Mouse (Mus musculus): ENCODE results near the gene Phyhd1. TPM values are rescaled to one million over a fixed set of nuclear protein-coding genes. Genes with fewer than 3 reads are reported as not detected.

Gene Phyhd1
- total RNA-seq (2014; fragmentation: Nextera tagmentation): 24.6 and 27.5 TPM in 2 replicates
- total RNA-seq (2017): 0.66 and 0.93 TPM in 2 replicates
- polyA plus RNA-seq (2012): 1.4 and 1.8 TPM in 2 replicates

DNA sequence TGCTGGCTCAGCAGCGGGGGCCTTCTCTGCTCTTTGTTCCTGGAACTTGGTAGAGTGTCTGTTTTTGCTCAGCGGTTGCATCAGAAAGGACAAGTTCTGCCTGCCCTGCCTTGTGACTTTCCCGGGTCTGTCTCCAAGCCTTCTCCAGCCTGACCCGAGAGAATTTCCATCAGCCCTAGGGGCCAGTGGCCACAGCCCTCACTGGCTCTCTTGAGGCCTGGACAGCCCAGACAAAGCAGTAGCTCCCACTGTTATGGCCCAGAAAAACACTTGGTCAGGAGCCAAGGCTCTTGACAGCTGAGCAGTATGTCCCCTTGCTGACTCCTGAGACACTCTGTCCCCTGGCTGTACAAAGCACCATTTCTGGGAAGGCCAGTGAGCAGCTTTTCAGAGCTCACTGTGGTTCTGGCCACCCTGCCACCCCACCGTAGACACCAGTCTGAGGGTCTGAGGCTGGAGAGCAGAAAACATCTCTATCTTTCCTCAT lies at the start of gene Phyhd1:
Phyhd1 (plus strand) TSS at position 437 of the 487 bp plus-strand sequence.
- no peaks in the 10 kb centered on the region for H3K27me3 ChIP-seq (ENCODE audit: insufficient read depth, low read length)
- DNase-seq (ENCODE audit: low spot score) (peak; percentile 35), ATAC-seq (ENCODE audit: extremely low read depth, insufficient number of reproducible peaks, low FRiP score, poor library complexity, severe bottlenecking) (no peak)
- TF ChIP-seq GATA2 (IDR thresholded peaks at IDR 0.05; ENCODE audit: borderline replicate concordance, low read depth, low read length): no peak
- no peak for TF ChIP-seq TAL1 (conservative IDR thresholded peaks at IDR 0.05; ENCODE audit: low read depth, low read length)
- no peaks in the 10 kb centered on the region for H3K9me3 ChIP-seq (replicated peaks)
- peak within 1 kb of the TSS; percentile 42; the same call in 1 of the 2 replicates for H3K4me3 ChIP-seq (ENCODE audit: low read depth, low read length)
- peaks cover 68% of the 10 kb centered on the region for H3K4me1 ChIP-seq (ENCODE audit: insufficient read depth, low read depth, low read length)
- H3K36me3 ChIP-seq (replicated peaks): peaks cover 49% of the 10 kb centered on the region

DNA sequence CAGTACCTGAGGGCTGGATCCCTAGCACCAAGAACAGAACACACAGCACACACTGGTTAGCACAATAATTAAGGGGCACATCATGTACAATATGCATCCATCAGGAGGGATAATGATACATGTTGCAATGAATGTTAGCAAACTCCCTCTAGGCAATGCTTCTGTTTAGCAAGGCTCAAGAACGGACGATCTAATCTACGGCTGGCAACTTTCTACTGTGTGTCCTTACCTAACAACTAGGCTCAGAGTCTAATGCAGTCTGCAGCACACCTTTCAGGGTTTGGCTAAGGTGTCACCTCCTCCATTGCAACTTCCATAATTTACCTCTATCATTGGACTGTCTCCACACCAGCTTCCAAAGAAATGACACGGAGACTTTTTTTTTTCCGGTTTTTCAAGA lies 49.7 kb upstream of the Phyhd1 start:
- DNase-seq (ENCODE audit: low spot score): no peak
- Histone ChIP-seq H3K9me3 (replicated peaks) (0 out of 2 replicates have a peak, but pooled peaks cover 3% of the 10 kb centered on the region), H3K4me3 (ENCODE audit: low read depth, low read length) (no peak overlapping the region), H3K4me1 (ENCODE audit: insufficient read depth, low read depth, low read length) (no peaks in the 10 kb centered on the region), H3K36me3 (replicated peaks) (no peaks in the 10 kb centered on the region), H3K27me3 (ENCODE audit: insufficient read depth, low read length) (peaks cover 9% of the 10 kb centered on the region)
- ATAC-seq (ENCODE audit: extremely low read depth, insufficient number of reproducible peaks, low FRiP score, poor library complexity, severe bottlenecking): no peak
- no peak for TF ChIP-seq POLR2AphosphoS5 (IDR thresholded peaks at IDR 0.05; ENCODE audit: insufficient replicate concordance, low read depth, low read length)
- no peak for TF ChIP-seq GATA2 (IDR thresholded peaks at IDR 0.05; ENCODE audit: borderline replicate concordance, low read depth, low read length)
- no peak for TF ChIP-seq CTCF (IDR thresholded peaks at IDR 0.05; ENCODE audit: low read depth, low read length)

GRCm38 (mm10) chr2:30235593-30235992 lies 30.4 kb upstream of the Phyhd1 start:
- no peak for ATAC-seq (ENCODE audit: extremely low read depth, insufficient number of reproducible peaks, low FRiP score, poor library complexity, severe bottlenecking)
- no peak for TF ChIP-seq POLR2AphosphoS5 (IDR thresholded peaks at IDR 0.05; ENCODE audit: insufficient replicate concordance, low read depth, low read length)
- TF ChIP-seq TAL1 (conservative IDR thresholded peaks at IDR 0.05; ENCODE audit: low read depth, low read length): no peak
- Histone ChIP-seq H3K9me3 (replicated peaks) (peaks cover 24% of the 10 kb centered on the region), H3K36me3 (replicated peaks) (peaks cover 18% of the 10 kb centered on the region), H3K4me3 (ENCODE audit: low read depth, low read length) (no peak overlapping the region), H3K4me1 (ENCODE audit: insufficient read depth, low read depth, low read length) (peaks cover 33% of the 10 kb centered on the region), H3K27me3 (ENCODE audit: insufficient read depth, low read length) (no peaks in the 10 kb centered on the region)
- DNase-seq (ENCODE audit: low spot score): no peak

DNA sequence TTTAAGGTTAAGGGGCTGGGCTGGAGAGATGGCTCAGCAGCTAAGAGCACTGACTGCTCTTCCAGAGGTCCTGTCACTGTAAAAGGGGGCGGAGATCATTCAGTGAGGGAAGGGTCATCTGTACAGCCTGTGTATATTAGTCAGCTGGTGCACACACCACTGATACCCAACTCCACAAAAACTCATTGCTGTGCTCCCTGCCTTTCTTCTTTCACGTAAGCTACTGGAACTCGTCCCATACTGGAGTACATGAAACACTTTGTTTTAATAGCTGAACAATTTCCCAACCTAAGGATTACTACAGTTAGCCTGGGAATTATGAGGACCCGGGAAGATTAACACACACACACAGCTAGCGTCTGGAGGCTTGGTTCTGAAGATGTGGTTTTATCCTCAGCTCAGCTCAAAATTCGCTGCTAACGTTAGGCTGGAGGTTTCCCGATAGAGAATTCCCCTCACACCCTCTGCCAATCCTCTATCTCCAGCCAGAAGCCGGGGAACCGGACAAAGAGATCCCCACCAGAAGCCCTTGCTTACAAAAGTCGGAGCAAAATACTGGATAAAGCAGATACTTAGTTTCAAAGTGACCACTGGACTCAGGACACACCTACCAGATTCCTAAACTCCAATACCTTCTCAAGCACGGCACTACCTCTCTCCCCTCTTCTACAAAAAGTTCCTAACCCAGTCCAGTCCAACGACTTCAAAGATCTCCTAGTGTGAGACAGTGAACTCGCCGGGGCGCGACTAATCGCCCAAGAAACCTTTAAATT lies 29.4 kb upstream of the Phyhd1 start:
- Histone ChIP-seq H3K4me3 (ENCODE audit: low read depth, low read length) (peak overlapping the region; percentile 90), H3K9me3 (replicated peaks) (peaks cover 14% of the 10 kb centered on the region), H3K27me3 (ENCODE audit: insufficient read depth, low read length) (no peaks in the 10 kb centered on the region), H3K36me3 (replicated peaks) (peaks cover 28% of the 10 kb centered on the region), H3K4me1 (ENCODE audit: insufficient read depth, low read depth, low read length) (peaks cover 39% of the 10 kb centered on the region)
- no peak for DNase-seq (ENCODE audit: low spot score)
- no peak for ATAC-seq (ENCODE audit: extremely low read depth, insufficient number of reproducible peaks, low FRiP score, poor library complexity, severe bottlenecking)
- TF ChIP-seq POLR2AphosphoS5 (IDR thresholded peaks at IDR 0.05; ENCODE audit: insufficient replicate concordance, low read depth, low read length) (no peak), CTCF (IDR thresholded peaks at IDR 0.05; ENCODE audit: low read depth, low read length) (no peak), GATA1 (IDR thresholded peaks at IDR 0.05; ENCODE audit: borderline replicate concordance, low read length) (no peak), TAL1 (conservative IDR thresholded peaks at IDR 0.05; ENCODE audit: low read depth, low read length) (no peak), GATA2 (IDR thresholded peaks at IDR 0.05; ENCODE audit: borderline replicate concordance, low read depth, low read length) (no peak)

GRCm38 (mm10) chr2:30237199-30237880 lies 28.7 kb upstream of the Phyhd1 start, which contains the start of gene Lrrc8a:
Lrrc8a (plus strand) TSS chr2:30237715.
- H3K4me1 ChIP-seq (ENCODE audit: insufficient read depth, low read depth, low read length): peaks cover 39% of the 10 kb centered on the region
- no peaks in the 10 kb centered on the region for H3K27me3 ChIP-seq (ENCODE audit: insufficient read depth, low read length)
- DNase-seq (ENCODE audit: low spot score) (peak; percentile 95), ATAC-seq (ENCODE audit: extremely low read depth, insufficient number of reproducible peaks, low FRiP score, poor library complexity, severe bottlenecking) (peak; percentile 89)
- TF ChIP-seq POLR2AphosphoS5 (IDR thresholded peaks at IDR 0.05; ENCODE audit: insufficient replicate concordance, low read depth, low read length) (0 out of 2 replicates have a peak, but pooled peaks have one; percentile 40), GATA2 (IDR thresholded peaks at IDR 0.05; ENCODE audit: borderline replicate concordance, low read depth, low read length) (no peak)
- H3K4me3 ChIP-seq (ENCODE audit: low read depth, low read length): peak within 1 kb of the TSS; percentile 90
- H3K36me3 ChIP-seq (replicated peaks): peaks cover 35% of the 10 kb centered on the region
- peaks cover 9% of the 10 kb centered on the region for H3K9me3 ChIP-seq (replicated peaks)

GRCm38 (mm10) chr2:30237881-30238280 lies 28.1 kb upstream of the Phyhd1 start:
- Histone ChIP-seq H3K9me3 (replicated peaks) (peaks cover 5% of the 10 kb centered on the region), H3K4me3 (ENCODE audit: low read depth, low read length) (peak overlapping the region; percentile 90), H3K36me3 (replicated peaks) (peaks cover 40% of the 10 kb centered on the region), H3K27me3 (ENCODE audit: insufficient read depth, low read length) (no peaks in the 10 kb centered on the region), H3K4me1 (ENCODE audit: insufficient read depth, low read depth, low read length) (peaks cover 39% of the 10 kb centered on the region)
- TF ChIP-seq GATA1 (IDR thresholded peaks at IDR 0.05; ENCODE audit: borderline replicate concordance, low read length): no peak
- no peak for TF ChIP-seq GATA2 (IDR thresholded peaks at IDR 0.05; ENCODE audit: borderline replicate concordance, low read depth, low read length)
- TF ChIP-seq TAL1 (conservative IDR thresholded peaks at IDR 0.05; ENCODE audit: low read depth, low read length): no peak
- TF ChIP-seq POLR2AphosphoS5 (IDR thresholded peaks at IDR 0.05; ENCODE audit: insufficient replicate concordance, low read depth, low read length): no peak
- TF ChIP-seq CTCF (IDR thresholded peaks at IDR 0.05; ENCODE audit: low read depth, low read length): no peak
- DNase-seq (ENCODE audit: low spot score): peak; percentile 67
- ATAC-seq (ENCODE audit: extremely low read depth, insufficient number of reproducible peaks, low FRiP score, poor library complexity, severe bottlenecking): no peak

All from G1E (cell line).